Mouse (Mus musculus) right cerebral cortex, adult 2 months (tissue): Measurements from ENCODE around the gene S100a10.
"Not testable (repeated sequence)": the region's sequence is repeated elsewhere in the genome, so short reads cannot be mapped to it uniquely, and the experiment has no call there.

ENCODE experiments used
- DNase-seq, 2 experiments: peaks; one replicate each; pipeline ENCODE4 v3.0.0; 2021 to 2022; ENCODE audit warnings: low spot score in 2 of 2

Gene S100a10

DNA sequence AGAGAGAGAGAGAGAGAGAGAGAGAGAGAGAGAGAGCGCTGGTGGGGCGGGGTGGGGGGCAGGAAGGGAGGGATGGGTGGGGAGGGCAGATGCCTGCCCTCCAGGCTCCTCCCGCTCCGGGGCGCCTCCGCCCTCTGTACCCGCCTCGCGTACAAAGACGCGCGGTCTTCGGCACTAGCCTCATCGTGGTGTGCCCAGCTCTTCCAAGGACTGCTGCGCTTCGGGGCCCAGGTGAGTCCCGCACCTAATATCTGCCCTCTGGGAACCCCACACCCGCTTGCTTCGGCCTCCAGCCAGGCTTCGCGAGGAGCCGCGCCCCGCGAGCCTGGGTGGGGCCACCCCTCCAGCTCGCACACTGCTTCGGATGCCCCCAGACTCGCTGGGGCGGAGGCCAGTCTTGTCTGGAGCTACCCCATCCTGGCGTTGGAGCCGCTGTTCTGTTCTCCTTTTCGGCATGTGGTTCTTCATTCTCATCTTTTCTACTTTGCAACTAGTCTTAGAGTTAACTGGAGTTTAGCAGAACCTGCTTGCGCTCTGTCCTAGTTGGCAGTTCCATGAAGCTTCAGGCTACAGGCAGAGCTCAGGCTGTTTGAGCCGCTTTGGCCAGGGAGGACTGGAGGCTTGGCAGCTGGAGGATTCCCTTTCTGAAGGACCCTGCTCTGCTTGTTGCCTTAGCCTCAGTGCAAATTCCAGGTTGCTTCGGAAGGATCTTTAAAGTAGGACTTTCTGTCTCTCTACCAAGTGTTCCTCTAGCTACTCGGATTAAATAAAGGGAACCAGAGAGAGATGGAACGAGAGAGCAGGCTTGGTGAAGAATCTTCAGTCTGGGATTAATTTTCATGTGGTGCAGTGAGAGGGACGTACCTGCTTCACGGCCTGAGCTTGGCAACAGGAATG, at the start of gene S100a10:
Gene S100a10, plus strand, starts transcription at position 100 of the 897 bp plus-strand sequence.
- DNase-seq = peak; percentile 30 to 41

DNA sequence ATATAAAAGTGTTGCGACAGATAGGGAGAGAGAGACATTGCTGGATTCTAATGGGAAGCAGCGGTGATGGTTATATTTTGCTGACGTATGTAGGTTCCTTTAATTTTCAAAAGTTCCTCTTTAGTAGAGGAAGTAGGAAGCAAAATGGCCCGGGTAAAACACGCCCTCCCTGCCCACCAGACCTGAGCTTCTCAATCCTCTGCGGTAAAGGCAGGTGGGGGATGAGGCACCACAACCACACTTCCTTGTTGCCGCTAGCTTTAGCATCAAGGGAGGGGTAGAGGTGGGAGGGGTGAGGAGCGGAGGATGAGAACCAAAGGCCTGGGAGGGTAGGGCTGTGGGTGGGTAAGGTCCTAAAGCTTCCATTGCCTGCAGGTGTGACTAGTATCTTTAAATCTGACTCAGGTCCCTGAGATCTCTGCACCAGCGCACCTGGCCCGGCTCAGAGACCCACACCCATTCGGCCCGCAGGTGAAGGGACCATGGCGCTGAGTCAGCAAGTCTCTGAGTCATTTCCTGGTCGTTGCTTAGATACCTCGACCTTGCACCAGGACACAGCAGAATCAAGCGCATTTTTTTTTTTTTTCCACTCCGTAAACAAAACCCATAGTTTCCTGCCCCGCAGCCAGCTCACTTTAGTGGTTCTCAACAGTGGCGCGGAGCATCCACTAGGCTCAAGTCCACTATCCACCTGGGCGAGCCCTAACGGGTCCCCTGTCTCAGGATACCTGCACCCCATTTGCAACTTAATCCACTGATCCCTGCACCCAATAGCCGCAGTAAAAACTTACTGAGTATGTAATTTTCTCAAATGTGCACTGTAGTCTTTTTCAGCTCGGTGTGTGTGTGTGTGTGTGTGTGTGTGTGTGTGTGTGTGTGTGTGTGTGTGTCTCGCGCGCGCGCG, 48.7 kb upstream of the S100a10 start:
- no peak for DNase-seq

DNA sequence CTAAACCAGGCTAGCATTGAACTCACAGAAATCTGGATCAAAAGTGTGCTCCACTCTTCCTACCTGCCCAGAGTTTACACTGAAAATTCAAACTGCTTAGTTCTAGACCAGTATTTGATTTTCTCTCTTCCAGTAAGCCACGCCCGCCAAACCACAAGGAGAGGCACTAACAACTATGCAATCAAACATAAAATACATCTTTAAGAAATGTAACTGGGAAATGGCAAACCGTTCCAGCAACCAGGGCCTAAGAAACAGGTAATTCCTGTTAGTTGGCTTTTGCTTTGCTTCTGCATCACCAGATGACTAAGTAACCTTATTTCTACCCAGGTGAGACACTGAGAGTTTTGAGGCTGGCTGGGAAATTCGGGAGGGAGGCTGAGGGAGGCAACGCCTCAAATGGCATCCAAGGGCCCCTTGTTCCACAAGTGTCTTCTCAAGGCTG, 48.0 kb upstream of the S100a10 start:
- DNase-seq = no peak

DNA sequence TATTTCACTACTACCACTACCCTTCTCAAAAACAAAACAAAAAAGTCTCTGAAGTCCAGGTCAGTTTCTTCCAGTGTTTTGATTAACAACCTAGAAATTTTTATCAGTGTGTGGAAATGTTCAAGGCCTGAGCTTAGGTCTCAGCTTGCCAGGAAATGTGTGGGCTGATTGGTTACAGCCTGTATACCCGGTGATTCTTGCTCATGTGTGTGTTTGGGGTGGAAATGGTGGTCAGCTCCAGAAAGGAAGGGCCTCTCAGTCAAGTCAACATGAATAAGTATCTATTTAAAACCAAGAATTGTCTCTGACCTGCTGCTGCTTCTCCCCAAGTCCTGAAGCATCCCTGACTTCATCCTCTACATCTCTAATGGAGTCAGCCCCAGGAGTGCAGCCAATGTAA, 45.6 kb upstream of the S100a10 start:
- no peak for DNase-seq

DNA sequence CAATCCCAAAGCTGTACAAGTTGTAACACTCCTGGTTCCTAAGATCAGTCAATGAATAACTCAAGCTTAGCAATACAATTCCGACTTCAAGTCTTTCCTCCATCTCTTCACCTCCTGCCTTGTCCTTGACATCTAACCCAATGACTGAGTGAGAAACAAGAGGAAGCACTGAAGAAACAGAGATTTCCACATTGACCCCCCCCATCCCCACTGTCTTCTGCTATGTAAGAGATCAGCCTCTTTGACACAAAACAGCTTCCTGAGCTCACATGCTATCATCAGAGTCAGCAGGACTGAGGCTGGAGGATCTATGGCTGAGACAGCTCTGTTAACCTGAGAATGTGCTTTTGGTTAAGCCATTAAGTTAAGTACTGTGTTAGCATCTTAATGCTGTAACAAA, 43.8 kb upstream of the S100a10 start:
- no peak for DNase-seq

DNA sequence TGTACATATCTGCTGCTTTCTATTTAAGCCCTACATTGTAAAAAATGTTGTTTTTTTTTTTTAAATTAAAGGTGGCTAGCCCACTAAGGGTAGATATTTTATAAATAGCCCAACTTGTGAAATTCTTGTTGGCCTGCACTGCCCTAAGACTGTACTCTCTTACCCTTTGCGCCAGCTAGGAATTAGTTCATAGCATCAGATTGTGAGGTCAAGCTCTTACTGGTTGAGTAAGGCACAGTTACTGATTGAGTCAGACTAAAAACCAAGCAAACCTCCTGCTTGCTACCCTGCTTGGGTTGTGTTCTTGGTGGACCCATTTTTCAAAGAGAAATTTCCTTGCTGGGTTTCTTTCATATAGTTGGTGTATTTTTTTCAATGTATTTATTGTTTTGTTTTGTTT, 43.1 kb upstream of the S100a10 start:
- no peak for DNase-seq

DNA sequence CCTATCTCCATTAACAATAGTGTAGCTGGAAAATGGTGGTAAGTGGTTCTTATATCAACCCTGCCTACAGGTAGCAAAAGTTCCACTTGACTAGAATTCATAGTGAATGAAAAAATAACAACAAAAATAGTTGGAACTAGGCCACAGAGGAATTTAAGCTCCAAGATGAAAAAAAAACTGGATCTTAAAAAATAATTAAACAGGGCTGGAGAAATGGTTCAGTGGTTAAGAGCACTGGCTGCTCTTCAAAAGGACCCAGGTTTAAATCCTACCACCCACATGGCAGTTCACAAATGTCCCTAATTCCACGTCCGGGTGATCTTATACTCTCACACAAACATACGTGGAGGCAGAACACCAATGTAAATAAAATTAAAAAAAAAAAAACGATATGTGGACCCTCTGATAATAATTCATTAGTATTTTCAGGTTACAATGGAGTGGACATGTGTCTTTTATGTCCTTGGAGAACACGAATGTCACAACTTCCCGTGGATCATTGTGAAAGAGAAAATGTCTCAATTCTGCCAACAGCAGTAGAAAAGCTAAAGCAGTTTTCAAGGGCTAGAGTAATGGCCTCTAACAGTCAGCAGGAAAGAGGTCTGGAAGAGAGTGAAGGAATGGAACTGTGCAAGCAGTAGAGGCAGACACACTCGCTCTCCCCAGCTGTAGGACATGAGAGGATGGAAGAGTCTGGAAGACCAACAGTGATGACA, 42.3 kb upstream of the S100a10 start:
- DNase-seq = no peak

DNA sequence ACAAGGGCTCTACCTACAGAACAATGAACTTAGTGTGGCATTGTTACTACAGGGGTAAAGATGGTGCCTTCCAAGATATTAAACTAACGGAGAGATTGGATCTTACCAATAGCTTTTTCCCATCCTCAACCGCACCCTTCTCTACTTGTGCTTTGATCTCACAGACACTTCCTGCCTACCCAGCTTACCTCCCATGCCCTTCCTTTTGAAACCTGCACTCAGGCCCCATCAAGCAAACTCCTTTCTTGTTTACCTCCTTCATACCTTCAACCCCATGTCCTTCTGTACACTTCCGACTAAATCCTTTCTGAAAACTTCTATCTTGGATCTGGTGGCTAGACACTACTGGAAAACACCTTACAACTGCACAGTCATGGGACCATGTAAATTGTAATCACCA, 40.3 kb upstream of the S100a10 start:
- DNase-seq = no peak

DNA sequence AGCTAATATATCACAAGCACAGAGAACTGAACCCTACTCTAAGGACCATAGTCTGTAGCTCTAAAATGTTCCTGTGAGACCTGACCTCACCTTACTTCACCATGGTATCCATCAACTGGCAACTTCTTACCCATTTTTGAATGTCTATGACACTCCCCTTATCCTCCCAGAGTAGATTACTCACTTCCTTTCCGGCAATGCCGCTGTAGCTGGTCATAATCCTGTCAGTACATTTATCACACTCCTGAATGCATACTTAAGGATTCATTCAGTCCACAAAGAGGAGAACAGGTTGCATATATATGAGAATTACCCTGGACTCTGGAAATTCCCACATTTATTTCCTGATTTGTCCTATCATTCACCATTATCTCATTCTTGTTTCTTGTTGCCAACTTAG, 37.5 kb upstream of the S100a10 start:
- DNase-seq = no peak

DNA sequence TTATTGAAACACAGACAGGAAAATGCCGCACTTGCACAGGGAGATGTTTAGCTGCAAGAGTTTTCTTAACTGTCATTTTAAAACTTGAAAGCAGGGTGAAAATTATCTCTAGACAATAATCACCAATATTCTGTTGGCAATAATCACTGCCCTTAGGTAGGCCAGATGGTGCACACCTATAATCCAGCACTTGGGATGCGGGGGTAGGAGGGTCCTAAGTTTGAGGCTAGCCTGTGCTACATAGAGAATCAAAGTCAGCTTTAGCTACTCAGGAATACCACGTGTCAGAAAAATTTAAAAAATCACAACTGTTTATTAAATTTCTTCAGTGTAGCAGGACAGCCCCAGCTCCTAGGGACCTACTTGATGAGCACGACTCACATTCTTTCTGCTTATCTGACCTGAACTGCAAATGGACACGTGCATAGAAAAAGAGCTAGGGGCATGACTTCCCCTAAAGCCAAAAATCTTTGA, 35.0 kb upstream of the S100a10 start:
- no peak for DNase-seq

DNA sequence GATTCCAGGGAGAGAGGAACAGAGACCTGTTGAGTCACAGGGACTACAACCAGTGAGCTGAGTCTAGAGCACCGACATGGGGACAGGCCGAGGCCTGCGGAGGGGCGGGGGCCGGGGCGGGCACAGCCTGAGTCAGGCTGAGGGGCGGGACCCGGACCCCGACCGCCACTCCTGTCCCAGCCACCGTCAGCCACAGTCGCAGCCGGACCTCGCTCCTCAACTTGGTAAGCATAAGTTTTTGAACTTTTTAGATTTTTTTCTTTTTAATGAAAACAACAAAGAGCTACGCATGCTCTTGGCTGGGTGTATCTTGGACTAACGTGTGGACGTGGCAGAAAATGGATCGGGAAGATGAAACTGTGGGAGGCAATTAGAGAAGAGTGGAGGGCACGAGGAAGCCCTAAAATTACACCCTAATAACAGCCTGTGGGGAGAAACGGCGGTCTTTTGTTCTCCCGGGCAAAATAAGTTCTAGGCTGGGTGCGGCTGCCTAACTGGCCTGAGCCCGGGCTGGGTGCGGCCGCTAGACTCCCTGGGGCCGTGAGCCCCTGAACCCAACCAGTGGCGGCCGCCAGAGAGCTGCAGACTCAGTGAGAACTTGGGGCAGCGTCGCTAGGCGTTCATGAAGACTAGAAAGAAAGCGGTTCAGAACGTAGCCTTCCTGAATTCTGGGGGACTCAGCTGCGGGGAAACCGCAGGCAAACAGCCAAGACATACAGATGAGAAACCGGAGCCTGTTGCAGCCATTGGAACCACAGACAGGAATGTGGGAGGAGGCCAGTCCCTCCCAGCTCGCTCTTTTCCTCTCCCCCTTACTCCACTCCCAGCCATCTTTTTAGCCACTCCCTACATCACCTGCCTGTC, 34.3 kb upstream of the S100a10 start, which contains the start of gene S100a11:
Gene S100a11, plus strand, starts transcription at position 159 of the 864 bp plus-strand sequence.
- DNase-seq = peak; percentile 4 to 14

DNA sequence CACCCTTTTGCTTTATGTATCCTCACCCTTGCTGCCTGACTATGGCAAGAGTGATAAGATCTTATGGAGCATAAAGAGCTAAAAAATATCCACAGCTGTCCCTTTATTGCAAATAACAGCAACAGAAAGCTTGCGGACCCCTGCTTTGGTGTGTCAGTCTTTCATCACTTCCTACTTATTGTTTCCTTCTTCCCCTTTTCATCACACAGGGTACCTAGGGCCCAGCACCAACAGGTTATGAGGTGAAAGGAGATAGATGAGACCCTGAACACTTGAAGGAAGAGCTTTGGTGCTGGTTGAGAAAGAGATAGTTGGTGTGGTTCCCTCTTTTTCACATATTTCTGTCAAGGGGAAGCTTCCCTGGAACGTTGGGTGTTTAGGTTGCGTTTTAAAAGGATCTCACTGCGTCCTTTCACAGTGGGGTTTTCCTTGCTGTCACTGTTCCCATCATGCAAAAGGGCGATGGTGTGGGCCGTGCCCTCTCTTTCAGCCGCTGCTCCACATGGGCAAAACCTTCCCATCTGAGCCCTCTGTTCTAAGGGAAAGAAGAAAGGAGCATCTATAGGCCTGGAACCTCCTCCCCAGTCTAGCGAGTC, 33.3 kb upstream of the S100a10 start:
- no peak for DNase-seq

DNA sequence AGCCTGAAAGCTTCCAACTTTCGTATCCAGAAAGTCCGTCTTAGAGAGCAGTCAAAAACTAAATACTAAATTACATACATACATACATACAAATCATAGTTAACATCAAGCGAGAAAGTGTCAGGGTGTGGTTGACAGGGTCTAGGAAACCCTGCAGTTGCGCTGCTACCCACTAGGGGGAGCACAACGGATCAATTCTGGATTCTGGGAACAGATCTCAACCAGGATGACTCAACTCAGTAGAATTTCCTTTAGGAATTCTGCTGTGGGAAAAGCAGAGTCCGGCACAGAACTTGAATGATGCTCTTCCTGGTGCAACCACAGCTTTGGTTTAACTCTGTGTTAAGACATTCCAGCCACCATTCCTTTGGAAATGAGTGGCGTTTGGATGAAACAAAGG, 32.3 kb upstream of the S100a10 start:
- peak; percentile 75 to 77 for DNase-seq

DNA sequence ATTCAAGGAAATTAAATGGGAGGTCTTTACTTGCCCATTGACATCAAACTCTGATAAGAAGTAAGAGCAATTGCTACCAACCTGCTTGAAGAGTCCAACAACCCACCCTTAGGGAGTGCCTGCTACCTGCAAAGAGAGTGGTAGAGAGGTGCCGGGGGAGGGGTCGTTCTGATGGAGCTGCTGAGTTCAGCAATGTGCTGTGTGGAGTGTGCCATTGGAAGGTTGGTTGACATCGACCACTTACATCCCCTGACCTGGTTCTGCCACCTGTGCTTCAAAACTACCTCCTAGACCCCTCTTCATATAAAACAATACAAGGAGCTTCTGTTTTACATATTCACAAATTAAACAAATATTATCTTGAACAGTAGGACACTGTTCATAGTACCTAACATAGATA, 27.6 kb upstream of the S100a10 start:
- no peak for DNase-seq

DNA sequence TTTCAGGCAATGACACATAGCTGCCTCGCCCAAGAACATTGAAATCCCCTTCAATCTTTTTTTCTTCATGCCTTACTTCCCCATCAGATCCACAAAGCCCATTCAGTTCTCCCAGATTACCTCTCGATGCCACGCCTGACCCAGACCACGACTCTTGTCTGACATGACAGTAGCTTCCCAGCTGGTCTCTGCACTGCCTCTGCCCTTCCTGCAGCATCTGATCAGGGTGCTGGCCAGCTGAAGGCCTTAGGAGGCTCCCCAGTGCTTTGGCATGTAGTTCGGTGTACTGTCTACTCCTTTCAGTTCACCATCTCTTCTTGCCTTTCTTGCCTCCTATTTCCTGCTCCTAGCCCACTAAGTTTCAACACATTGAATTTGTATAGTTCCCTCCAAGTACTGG, 26.1 kb upstream of the S100a10 start:
- DNase-seq = no peak

DNA sequence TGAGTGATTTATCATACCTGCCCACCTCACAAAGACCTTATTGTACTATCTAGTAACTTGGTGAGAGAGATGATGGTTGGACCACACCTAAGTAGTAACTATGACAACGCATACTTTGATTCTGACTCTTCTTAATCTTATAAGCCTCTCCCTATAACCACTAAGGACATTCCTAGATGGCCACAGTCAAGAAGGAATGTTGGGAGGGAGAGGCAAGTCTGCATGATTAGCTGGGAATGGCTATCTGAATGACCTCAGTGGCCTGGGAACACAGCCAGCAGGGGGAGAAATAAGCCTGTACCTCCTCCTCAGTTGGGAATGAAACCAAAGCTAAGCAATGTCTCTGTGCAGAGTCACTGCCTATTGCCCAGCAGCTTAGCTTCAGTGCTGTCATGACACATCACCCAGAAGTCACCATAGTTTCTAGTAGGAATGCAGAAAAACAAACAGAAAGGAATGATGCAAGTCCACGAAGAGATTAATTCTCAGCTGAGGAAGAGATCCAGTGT, 17.8 kb upstream of the S100a10 start:
- no peak for DNase-seq

DNA sequence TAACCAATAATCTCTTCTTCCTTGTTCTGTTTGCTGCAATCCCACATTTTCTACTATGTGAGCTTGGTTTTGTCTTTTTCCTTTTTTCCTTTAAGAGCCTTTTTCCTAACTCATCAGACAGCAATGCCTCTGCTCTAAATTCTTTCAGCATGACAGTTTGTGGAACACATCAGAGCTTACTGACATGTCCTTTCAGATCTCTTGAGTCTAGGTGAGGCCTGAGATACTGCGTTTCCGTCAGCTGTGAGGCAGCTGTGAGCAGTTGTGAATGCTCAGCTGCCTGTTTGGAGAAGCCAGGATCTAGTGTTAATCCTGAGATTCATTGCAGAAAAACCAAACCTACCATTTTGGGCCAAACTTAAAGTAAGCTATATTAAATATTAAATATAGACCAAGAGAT, 16.4 kb upstream of the S100a10 start:
- DNase-seq = no peak

DNA sequence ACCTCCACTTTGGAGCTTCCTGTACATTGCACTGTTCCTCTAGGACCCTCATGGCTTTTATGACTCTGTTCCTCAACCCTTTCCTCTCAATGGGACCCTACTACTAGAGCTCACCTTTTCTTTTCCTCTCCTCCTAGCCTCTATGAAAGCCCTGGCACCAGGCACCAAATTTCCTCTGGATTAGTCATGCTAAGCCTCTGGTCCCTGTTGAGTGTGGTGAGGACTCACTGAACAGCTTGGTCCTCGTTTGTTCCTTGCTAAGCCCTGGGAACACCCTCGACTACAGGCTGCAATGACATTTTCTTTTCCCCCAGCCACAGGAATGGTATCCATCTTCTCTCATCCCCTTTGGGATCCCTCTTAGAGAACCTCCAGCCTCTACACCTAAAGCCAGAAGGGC, 13.4 kb upstream of the S100a10 start:
- no peak for DNase-seq

DNA sequence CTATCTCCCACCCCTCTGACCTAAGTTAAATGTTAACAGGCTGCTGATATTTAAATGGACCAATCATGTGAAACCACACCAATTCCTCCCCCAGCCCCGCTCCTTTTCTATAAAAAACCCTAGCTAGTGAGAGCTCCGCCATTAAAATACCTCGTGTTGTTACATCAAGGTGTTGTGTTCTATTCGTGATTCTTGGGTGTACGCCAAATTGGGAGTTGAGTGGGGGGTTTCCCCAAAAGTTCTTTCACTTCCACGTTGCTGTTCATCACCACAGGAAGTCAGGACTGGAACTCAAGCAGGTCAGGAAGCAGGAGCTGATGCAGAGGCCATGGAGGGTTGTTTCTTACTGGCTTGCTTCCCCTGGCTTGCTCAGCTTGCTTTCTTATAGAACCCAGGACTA, 10.7 kb upstream of the S100a10 start:
- DNase-seq = not testable (repeated sequence)

DNA sequence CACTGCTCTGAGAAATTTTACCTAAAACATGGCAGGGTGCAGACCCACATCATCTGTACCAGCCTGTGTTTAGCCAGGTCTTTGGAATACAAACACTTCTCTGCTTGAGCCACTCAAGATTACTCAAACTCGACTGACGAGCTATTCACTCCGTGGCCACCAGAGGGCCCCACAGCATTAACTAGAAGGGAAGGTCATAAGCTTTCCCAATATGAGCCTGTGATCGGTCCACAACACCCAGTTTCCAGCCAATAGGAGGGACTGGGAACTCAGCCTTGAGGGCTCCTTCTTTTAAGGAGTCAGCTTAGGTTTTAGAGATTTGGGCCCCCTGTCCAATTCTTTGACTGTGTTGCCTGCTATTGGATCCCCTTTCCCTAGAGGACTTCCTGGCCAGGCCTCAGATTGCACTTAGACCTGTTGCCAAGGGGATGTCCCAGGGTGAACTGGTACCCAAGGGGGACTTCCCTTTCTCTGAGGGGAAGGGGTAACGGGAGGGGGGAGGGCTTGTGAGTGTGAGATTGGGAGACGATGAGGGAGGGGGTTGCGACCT, 7.7 kb upstream of the S100a10 start:
- peak; percentile 87 to 90 for DNase-seq
